Mouse (Mus musculus): ENCODE measurements around the gene Fndc9. TPM values are rescaled to one million over a fixed set of nuclear protein-coding genes. Genes with fewer than 3 reads are reported as not detected.
A peak's percentile ranks its signal among the peaks of the same experiment; 100 is the strongest.

Gene Fndc9
- polyA plus RNA-seq, 1 experiment from 2014 or later = not detected

DNA sequence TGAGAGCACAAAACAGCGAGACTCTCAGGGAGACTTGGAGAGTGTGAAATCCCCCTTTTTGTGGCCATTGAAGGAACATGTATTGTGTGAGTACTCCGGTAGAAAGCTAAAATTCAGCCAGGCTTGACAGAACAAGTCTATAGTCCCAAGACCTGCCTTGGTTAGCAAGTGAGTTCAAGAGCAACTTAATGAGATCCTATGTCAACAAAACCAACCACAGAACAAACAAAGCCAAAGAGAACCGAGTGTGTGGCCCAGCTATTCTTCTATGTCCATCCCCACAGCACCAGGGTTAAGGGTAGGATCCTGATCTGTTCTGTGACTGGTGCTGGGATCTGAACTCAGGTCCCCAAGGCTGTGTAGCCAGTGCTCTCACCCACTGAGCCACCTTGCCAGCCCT, 29.3 kb downstream of the Fndc9 start:
- Histone ChIP-seq H3K27ac (ENCODE audit: low read depth, low read length) (no peak overlapping the region), H3K36me3 (ENCODE audit: control insufficient read depth, insufficient read depth, low read length) (no peaks in the 10 kb centered on the region), H3K4me1 (ENCODE audit: control insufficient read depth, insufficient read depth, low read length) (no peaks in the 10 kb centered on the region), H3K9me3 (ENCODE audit: control insufficient read depth, low read length) (no peaks in the 10 kb centered on the region), H3K4me2 (replicated peaks; ENCODE audit: low read depth, low read length) (no peak overlapping the region), H3K9ac (ENCODE audit: low read depth, low read length) (no peak overlapping the region), H3K27me3 (ENCODE audit: control insufficient read depth, insufficient read depth, low read length) (no peaks in the 10 kb centered on the region), H3K4me3 (ENCODE audit: low read length) (no peak overlapping the region)
- WGBS = 78% methylated on average over 3 of the region's 3 CpGs
- no peak for ATAC-seq (ENCODE audit: low FRiP score, low TSS enrichment)

DNA sequence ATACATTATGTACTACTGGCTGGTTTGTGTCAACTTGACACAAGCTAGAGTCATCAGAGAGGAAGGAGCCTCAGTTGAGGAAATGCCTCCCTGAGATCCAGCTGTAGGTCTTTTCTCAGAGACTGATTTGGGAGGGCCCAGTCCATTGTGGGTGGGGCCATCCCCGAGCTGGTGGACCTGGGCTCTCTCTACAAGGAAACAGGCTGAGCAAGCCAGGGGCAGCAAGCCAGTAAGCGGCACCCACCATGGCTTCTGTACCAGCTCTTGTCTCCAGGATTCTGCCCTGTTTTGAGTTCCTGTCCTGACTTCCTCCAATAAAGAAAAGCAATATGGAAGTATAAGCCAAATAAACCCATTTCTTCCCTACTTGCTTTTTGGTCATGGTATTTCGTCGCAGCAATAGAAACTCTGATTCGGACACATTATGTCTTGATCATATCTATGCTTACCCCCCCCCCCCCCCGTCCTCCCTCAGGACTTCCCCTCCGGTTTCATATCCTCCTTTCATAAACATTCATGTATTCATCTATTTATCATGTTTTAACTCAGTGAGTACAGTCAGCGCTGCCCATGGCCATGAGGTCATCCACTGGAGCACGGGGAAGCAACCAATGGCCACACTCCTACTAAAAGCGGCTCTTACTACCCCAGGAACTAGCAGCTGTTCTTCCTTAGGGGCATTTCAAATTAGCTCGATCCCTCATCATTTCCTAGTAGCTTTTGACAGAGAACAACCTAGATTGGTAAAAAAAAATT, 29.9 kb downstream of the Fndc9 start:
- no peak overlapping the region for H3K4me2 ChIP-seq (replicated peaks; ENCODE audit: low read depth, low read length)
- H3K4me1 ChIP-seq (ENCODE audit: control insufficient read depth, insufficient read depth, low read length) = no peaks in the 10 kb centered on the region
- ATAC-seq (ENCODE audit: low FRiP score, low TSS enrichment) = no peak
- no peaks in the 10 kb centered on the region for H3K36me3 ChIP-seq (ENCODE audit: control insufficient read depth, insufficient read depth, low read length)
- no peak overlapping the region for H3K4me3 ChIP-seq (ENCODE audit: low read length)
- no peak overlapping the region for H3K27ac ChIP-seq (ENCODE audit: low read depth, low read length)
- no peaks in the 10 kb centered on the region for H3K9me3 ChIP-seq (ENCODE audit: control insufficient read depth, low read length)
- H3K27me3 ChIP-seq (ENCODE audit: control insufficient read depth, insufficient read depth, low read length) = no peaks in the 10 kb centered on the region
- H3K9ac ChIP-seq (ENCODE audit: low read depth, low read length) = no peak overlapping the region
- 82% methylated on average over 11 of the region's 11 CpGs for WGBS

DNA sequence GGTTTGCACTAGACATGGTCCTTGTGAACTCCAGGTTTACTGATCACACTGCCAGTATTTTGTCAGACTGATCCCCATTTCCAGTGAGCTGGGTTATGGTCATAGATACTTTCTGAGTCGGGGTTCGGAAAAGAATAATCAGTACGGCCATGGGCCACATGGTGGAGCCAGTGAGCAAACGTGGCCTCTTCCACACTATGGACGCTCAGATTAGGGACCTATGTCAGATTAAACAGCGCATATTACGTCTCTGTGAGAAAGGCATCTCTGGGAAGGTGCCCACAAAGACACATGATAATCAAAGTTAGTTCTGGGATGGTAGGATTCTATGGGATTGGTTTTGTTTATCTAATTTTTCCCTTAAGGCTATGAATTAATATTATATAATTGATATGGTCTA, 33.7 kb downstream of the Fndc9 start:
- H3K4me3 ChIP-seq (ENCODE audit: low read length) = no peak overlapping the region
- H3K4me2 ChIP-seq (replicated peaks; ENCODE audit: low read depth, low read length) = no peak overlapping the region
- no peak overlapping the region for H3K27ac ChIP-seq (ENCODE audit: low read depth, low read length)
- H3K9me3 ChIP-seq (ENCODE audit: control insufficient read depth, low read length) = no peaks in the 10 kb centered on the region
- ATAC-seq (ENCODE audit: low FRiP score, low TSS enrichment) = 0 out of 2 replicates have a peak, but pooled peaks have one; percentile 47
- no peaks in the 10 kb centered on the region for H3K4me1 ChIP-seq (ENCODE audit: control insufficient read depth, insufficient read depth, low read length)
- H3K27me3 ChIP-seq (ENCODE audit: control insufficient read depth, insufficient read depth, low read length) = no peaks in the 10 kb centered on the region
- 33% methylated on average over 7 of the region's 7 CpGs for WGBS
- H3K36me3 ChIP-seq (ENCODE audit: control insufficient read depth, insufficient read depth, low read length) = no peaks in the 10 kb centered on the region
- no peak overlapping the region for H3K9ac ChIP-seq (ENCODE audit: low read depth, low read length)

DNA sequence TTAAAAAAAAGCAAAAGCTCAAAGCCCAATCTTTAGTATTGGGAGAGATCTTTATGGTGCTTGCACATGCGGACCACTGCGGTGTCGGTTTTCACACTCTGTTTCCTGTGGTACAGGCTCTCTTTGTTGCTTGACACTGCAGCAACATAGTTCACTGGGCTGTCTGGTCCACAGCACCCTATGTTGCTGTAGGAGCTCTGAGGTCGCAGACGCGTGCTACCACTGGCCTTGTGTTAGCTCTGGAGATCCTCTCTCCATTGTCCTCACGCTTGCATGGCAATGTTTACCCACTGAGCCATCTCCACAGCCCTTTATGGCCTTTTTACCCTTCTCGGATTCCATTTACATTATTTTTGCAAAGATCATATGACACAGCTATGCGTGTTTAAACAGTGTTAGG, 34.1 kb downstream of the Fndc9 start:
- Histone ChIP-seq H3K4me2 (replicated peaks; ENCODE audit: low read depth, low read length) (no peak overlapping the region), H3K9me3 (ENCODE audit: control insufficient read depth, low read length) (no peaks in the 10 kb centered on the region), H3K4me1 (ENCODE audit: control insufficient read depth, insufficient read depth, low read length) (no peaks in the 10 kb centered on the region), H3K27ac (ENCODE audit: low read depth, low read length) (no peak overlapping the region), H3K9ac (ENCODE audit: low read depth, low read length) (no peak overlapping the region), H3K36me3 (ENCODE audit: control insufficient read depth, insufficient read depth, low read length) (no peaks in the 10 kb centered on the region), H3K27me3 (ENCODE audit: control insufficient read depth, insufficient read depth, low read length) (no peaks in the 10 kb centered on the region), H3K4me3 (ENCODE audit: low read length) (no peak overlapping the region)
- ATAC-seq (ENCODE audit: low FRiP score, low TSS enrichment) = no peak
- 43% methylated on average over 9 of the region's 9 CpGs for WGBS

DNA sequence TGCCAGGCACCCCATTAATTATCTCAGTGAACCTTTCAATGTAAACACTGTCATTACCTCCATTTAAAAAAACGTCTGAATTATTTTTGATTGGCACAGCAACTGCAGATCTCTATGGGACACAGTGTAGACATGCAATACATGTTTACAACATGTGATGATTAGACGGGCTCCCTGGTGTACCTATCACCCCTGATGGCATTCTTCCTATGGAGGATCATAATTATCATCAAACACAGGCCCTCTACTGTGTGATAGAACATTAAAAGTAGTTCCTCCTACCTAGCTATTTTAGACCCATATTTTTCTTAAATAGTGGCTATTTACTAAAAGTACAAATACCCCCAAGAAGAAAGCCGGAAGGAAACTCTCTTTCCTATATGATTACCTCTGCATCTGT, 34.6 kb downstream of the Fndc9 start:
- ATAC-seq (ENCODE audit: low FRiP score, low TSS enrichment) = no peak
- Histone ChIP-seq H3K36me3 (ENCODE audit: control insufficient read depth, insufficient read depth, low read length) (no peaks in the 10 kb centered on the region), H3K9ac (ENCODE audit: low read depth, low read length) (no peak overlapping the region), H3K4me3 (ENCODE audit: low read length) (no peak overlapping the region), H3K4me2 (replicated peaks; ENCODE audit: low read depth, low read length) (no peak overlapping the region), H3K27ac (ENCODE audit: low read depth, low read length) (no peak overlapping the region), H3K9me3 (ENCODE audit: control insufficient read depth, low read length) (no peaks in the 10 kb centered on the region), H3K27me3 (ENCODE audit: control insufficient read depth, insufficient read depth, low read length) (no peaks in the 10 kb centered on the region), H3K4me1 (ENCODE audit: control insufficient read depth, insufficient read depth, low read length) (no peaks in the 10 kb centered on the region)
- 65% methylated on average over 3 of the region's 3 CpGs for whole genome bisulfite sequencing

DNA sequence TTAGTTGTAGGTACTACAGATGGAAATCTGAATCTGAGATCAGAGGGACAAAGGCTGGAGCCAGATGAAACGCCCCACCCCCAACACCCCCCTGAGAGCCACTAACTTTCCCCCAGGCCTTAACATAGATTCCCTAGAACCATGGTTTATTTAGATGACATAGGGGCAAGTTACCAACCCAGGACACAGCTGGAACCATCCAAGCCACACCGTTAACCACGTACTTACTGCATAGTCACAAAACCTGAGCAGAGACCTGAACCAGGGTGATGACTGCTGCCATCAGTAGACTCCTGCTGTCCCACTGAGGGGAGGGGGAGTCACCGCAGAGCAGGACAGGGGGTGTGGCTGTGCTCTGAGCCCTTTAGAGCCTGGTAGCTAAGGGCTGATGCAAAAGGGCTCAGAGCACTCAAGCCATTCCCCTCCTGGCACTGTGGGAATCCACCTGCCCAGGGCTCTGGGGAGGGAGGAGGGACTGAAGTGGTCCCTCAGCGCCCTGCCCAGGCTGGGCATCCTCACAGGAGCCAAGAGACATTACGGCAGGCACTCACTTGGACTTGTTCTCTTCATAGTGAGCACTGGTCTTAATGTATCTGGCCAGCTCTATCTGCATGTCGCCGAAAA, 36.8 kb downstream of the Fndc9 start:
- Histone ChIP-seq H3K9ac (ENCODE audit: low read depth, low read length) (no peak overlapping the region), H3K4me1 (ENCODE audit: control insufficient read depth, insufficient read depth, low read length) (no peaks in the 10 kb centered on the region), H3K27ac (ENCODE audit: low read depth, low read length) (no peak overlapping the region), H3K27me3 (ENCODE audit: control insufficient read depth, insufficient read depth, low read length) (no peaks in the 10 kb centered on the region), H3K36me3 (ENCODE audit: control insufficient read depth, insufficient read depth, low read length) (peaks cover 4% of the 10 kb centered on the region; the same call in 1 of the 2 replicates), H3K4me3 (ENCODE audit: low read length) (no peak overlapping the region), H3K9me3 (ENCODE audit: control insufficient read depth, low read length) (no peaks in the 10 kb centered on the region), H3K4me2 (replicated peaks; ENCODE audit: low read depth, low read length) (no peak overlapping the region)
- ATAC-seq (ENCODE audit: low FRiP score, low TSS enrichment) = no peak
- 69% methylated on average over 8 of the region's 8 CpGs for WGBS

DNA sequence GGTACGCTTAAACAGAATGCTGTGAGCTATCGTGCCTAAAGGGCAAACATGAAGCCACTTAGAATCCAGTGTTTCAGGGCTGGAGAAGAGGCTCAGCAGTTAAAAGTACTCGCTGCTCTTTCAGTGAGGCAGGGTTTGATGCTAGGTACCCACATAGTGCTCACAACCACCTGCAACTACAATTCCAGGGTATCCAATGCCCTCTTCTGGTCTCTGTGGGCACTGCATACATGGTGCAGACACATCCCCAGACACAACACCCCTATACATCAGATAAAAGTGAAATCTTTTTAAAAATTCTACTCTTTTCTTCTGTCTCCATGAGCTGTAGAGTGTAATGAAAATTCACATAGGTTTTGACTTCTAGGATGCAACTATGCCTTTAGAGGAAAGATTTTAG, 38.6 kb downstream of the Fndc9 start:
- no peak for ATAC-seq (ENCODE audit: low FRiP score, low TSS enrichment)
- Histone ChIP-seq H3K36me3 (ENCODE audit: control insufficient read depth, insufficient read depth, low read length) (peaks cover 6% of the 10 kb centered on the region; the same call in 1 of the 2 replicates), H3K9ac (ENCODE audit: low read depth, low read length) (no peak overlapping the region), H3K4me1 (ENCODE audit: control insufficient read depth, insufficient read depth, low read length) (no peaks in the 10 kb centered on the region), H3K27me3 (ENCODE audit: control insufficient read depth, insufficient read depth, low read length) (no peaks in the 10 kb centered on the region), H3K9me3 (ENCODE audit: control insufficient read depth, low read length) (no peaks in the 10 kb centered on the region), H3K4me3 (ENCODE audit: low read length) (no peak overlapping the region), H3K27ac (ENCODE audit: low read depth, low read length) (no peak overlapping the region), H3K4me2 (replicated peaks; ENCODE audit: low read depth, low read length) (no peak overlapping the region)
- 97% methylated on average over 3 of the region's 3 CpGs for WGBS

DNA sequence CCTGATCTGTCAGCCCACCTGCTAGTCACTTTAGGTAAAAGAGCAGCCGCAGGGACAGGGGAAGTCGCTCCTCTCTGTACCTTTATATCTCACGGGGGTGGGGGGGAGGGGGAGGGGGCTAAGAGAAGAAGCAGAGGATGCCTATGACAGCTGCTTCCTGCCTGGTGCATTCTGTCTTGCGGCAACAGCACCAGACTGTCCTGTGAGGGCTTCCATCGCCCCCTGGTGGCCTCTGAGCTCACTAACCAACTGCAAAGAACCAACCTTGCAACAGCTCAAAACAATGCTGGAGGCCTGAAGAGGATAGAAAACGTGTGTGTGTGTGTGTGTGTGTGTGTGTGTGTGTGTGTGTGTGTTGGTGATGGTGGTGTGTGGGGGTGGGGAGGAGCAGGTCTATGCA, 40.0 kb downstream of the Fndc9 start:
- peaks cover 6% of the 10 kb centered on the region; the same call in 1 of the 2 replicates for H3K36me3 ChIP-seq (ENCODE audit: control insufficient read depth, insufficient read depth, low read length)
- 12% methylated on average over 6 of the region's 6 CpGs for WGBS

DNA sequence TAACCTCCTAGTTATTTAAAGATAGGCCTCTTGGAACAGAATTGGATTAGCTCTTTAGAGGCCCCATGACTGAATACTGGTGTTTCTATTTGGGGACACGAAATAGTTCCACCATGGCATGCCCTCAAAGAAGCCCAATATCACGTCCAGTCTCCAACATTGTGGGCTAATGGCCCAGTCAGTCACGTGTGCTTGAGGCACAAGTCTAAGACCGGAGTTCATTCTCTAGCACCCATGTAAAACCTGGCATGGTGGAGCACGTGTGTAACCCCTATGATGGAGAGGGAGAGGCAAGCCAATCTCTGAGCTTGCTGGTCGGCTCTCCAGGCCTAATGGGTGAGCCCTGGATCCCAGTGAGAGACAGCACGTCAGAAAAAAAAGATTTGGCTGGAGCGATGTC, 40.8 kb downstream of the Fndc9 start:
- no peak for ATAC-seq (ENCODE audit: low FRiP score, low TSS enrichment)

More for the DNA sequence above, 40.0 kb downstream of the Fndc9 start:
- H3K27ac ChIP-seq (ENCODE audit: low read depth, low read length) = no peak overlapping the region
- no peaks in the 10 kb centered on the region for H3K9me3 ChIP-seq (ENCODE audit: control insufficient read depth, low read length)
- no peaks in the 10 kb centered on the region for H3K27me3 ChIP-seq (ENCODE audit: control insufficient read depth, insufficient read depth, low read length)
- H3K4me2 ChIP-seq (replicated peaks; ENCODE audit: low read depth, low read length) = no peak overlapping the region
- H3K9ac ChIP-seq (ENCODE audit: low read depth, low read length) = no peak overlapping the region
- ATAC-seq (ENCODE audit: low FRiP score, low TSS enrichment) = peak; percentile 85
- no peaks in the 10 kb centered on the region for H3K4me1 ChIP-seq (ENCODE audit: control insufficient read depth, insufficient read depth, low read length)
- no peak overlapping the region for H3K4me3 ChIP-seq (ENCODE audit: low read length)

More for the DNA sequence above, 40.8 kb downstream of the Fndc9 start:
- Histone ChIP-seq H3K4me1 (ENCODE audit: control insufficient read depth, insufficient read depth, low read length) (no peaks in the 10 kb centered on the region), H3K9ac (ENCODE audit: low read depth, low read length) (no peak overlapping the region), H3K27ac (ENCODE audit: low read depth, low read length) (no peak overlapping the region), H3K4me2 (replicated peaks; ENCODE audit: low read depth, low read length) (no peak overlapping the region), H3K36me3 (ENCODE audit: control insufficient read depth, insufficient read depth, low read length) (peaks cover 6% of the 10 kb centered on the region; the same call in 1 of the 2 replicates), H3K27me3 (ENCODE audit: control insufficient read depth, insufficient read depth, low read length) (no peaks in the 10 kb centered on the region), H3K9me3 (ENCODE audit: control insufficient read depth, low read length) (no peaks in the 10 kb centered on the region), H3K4me3 (ENCODE audit: low read length) (no peak overlapping the region)
- 95% methylated on average over 8 of the region's 8 CpGs for WGBS

Data from kidney, embryonic 14.5 days (tissue).